In the genomic region with DNA sequence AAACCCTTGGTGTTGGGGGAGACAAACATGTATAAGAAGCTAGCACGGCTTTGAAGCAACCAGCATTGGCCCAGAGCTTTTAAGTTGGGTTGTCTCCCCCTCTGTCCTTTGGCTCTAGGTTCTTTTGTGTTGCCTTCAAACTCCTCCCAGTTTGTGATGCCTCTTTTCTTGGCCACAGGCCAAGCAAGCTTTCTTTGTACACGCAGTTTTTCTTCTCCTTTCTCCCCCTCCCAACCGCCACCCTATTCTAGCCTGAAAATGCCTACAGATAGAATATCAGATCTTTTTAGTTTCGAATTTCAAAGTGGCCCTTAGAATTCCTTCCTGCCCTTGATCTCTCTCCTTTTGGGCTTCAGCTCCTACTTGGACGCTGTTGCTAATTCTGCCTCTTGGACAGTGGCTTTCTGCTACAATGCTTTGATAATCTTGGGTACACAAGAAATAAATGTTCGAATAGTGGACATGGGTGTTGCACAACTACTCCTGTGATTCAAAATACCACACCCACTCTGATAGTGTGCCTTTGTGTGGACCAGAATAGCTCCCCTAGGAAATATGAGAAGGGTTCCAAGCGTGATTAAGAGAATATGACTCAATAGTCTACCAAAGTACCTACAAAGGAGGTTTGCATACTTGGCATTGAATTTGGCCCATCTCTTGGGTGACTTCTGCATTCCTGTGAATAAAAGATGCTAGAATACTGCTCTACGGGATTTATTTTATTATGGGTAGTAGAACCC, we compare ENCODE assay signal across 12 mouse cellular contexts.
A peak's percentile ranks its signal among the peaks of the same experiment; 100 is the strongest.
DNase-seq lines count a peak whose midpoint lies in the region; ATAC-seq lines count a peak whose summit lies in the region.
"Had no signal": no experiment of that assay in that cellular context is flagged by ENCODE, and none has a peak within 500 bp of the region (broad histone marks: within the 10 kb centered on the region; RNA-seq: fewer than 3 reads in every experiment).

No protein-coding gene starts in this region.

- no peak overlapping the region for H3K4me3 ChIP-seq in heart, embryonic 10.5 days
- no peak overlapping the region for H3K4me3 ChIP-seq in stomach, embryonic 15.5 days (replicated peaks)
- H3K4me3 ChIP-seq: embryonic facial prominence, embryonic 15.5 days; liver, embryonic 15.5 days had no signal

- WGBS in heart, embryonic 10.5 days = 41% methylated on average over 8 of the region's 8 CpGs
- 47% methylated on average over 8 of the region's 8 CpGs for WGBS in stomach, embryonic 15.5 days

- no peak overlapping the region for H3K9ac ChIP-seq in stomach, embryonic 15.5 days
- H3K9ac ChIP-seq: embryonic facial prominence, embryonic 15.5 days; liver, embryonic 15.5 days had no signal

- H3K9me3 ChIP-seq in heart, embryonic 10.5 days = no peaks in the 10 kb centered on the region
- no peaks in the 10 kb centered on the region for H3K9me3 ChIP-seq in stomach, embryonic 15.5 days
- H3K9me3 ChIP-seq: embryonic facial prominence, embryonic 15.5 days; G1E; liver, embryonic 15.5 days had no signal

- no peaks in the 10 kb centered on the region for H3K36me3 ChIP-seq in heart, embryonic 10.5 days
- H3K36me3 ChIP-seq in stomach, embryonic 15.5 days = no peaks in the 10 kb centered on the region
- H3K36me3 ChIP-seq: embryonic facial prominence, embryonic 15.5 days; G1E; liver, embryonic 15.5 days had no signal

- DNase-seq in heart, embryonic 10.5 days (ENCODE audit: low spot score) = no peak
- no peak for DNase-seq in heart, adult 8-10 months (ENCODE audit: low spot score)
- DNase-seq in right cerebral cortex, postnatal 4 days = peak; percentile 13
- DNase-seq in right cerebral cortex, adult 18-20 months = no peak
- DNase-seq in thymus, postnatal 10 days (ENCODE audit: low spot score in 2 of 2) = no peak
- no peak for DNase-seq in thymus, postnatal 36 days
- DNase-seq: kidney, adult 18-20 months had no signal

- H3K4me1 ChIP-seq in heart, embryonic 10.5 days = peaks cover 17% of the 10 kb centered on the region
- H3K4me1 ChIP-seq in stomach, embryonic 15.5 days = 0 out of 2 replicates have a peak, but pooled peaks cover 4% of the 10 kb centered on the region
- H3K4me1 ChIP-seq: embryonic facial prominence, embryonic 15.5 days; liver, embryonic 15.5 days had no signal

- H3K27me3 ChIP-seq in heart, embryonic 10.5 days (ENCODE audit: insufficient read depth, poor library complexity, severe bottlenecking) = no peaks in the 10 kb centered on the region
- H3K27me3 ChIP-seq in stomach, embryonic 15.5 days (replicated peaks) = no peaks in the 10 kb centered on the region
- H3K27me3 ChIP-seq: embryonic facial prominence, embryonic 15.5 days; liver, embryonic 15.5 days had no signal

- H3K4me2 ChIP-seq in stomach, embryonic 15.5 days = no peak overlapping the region
- H3K4me2 ChIP-seq: embryonic facial prominence, embryonic 15.5 days; liver, embryonic 15.5 days had no signal

- peak overlapping the region; percentile 42; the same call in 1 of the 2 replicates for H3K27ac ChIP-seq in heart, embryonic 10.5 days
- peak overlapping the region; percentile 33; the same call in 1 of the 2 replicates for H3K27ac ChIP-seq in stomach, embryonic 15.5 days
- H3K27ac ChIP-seq: embryonic facial prominence, embryonic 15.5 days; liver, embryonic 15.5 days had no signal

- peak; percentile 49 for ATAC-seq in granulocyte monocyte progenitor cell, adult 5-6 weeks (replicated peaks; ENCODE audit: poor library complexity, severe bottlenecking)
- peak; percentile 71 for ATAC-seq in stomach, embryonic 15.5 days (ENCODE audit: insufficient read depth, low FRiP score, low read depth)
